Mouse (Mus musculus): Measurements from ENCODE around the gene Ppm1j. TPM values are rescaled to one million over a fixed set of nuclear protein-coding genes. Genes with fewer than 3 reads are reported as not detected.
A peak's percentile ranks its signal among the peaks of the same experiment; 100 is the strongest.
"Not testable (repeated sequence)": the region's sequence is repeated elsewhere in the genome, so short reads cannot be mapped to it uniquely, and the experiment has no call there.

Gene Ppm1j
- polyA plus RNA-seq, 1 experiment: 178 TPM

- Histone ChIP-seq H3K27me3 (ENCODE audit: control insufficient read depth, insufficient read depth, low read length) (no peaks in the 10 kb centered on the region), H3K4me3 (ENCODE audit: control insufficient read depth, low read depth, low read length) (no peak overlapping the region), H3K4me1 (ENCODE audit: control insufficient read depth, insufficient read depth, low read length) (peaks cover under 1% of the 10 kb centered on the region), H3K36me3 (ENCODE audit: control insufficient read depth, insufficient read depth, low read length) (no peaks in the 10 kb centered on the region), H3K27ac (ENCODE audit: control insufficient read depth, insufficient read depth, low read depth, low read length) (no peak overlapping the region)
- no peak for TF ChIP-seq CTCF (IDR thresholded peaks at IDR 0.05; ENCODE audit: control insufficient read depth, insufficient read depth, insufficient replicate concordance, low read depth, low read length)
Measured at GRCm38 (mm10) chr3:104812254-104812653, 31.4 kb downstream of the Ppm1j start.

GRCm38 (mm10) chr3:104813227-104813626 lies 32.4 kb downstream of the Ppm1j start:
- not testable (repeated sequence) for H3K27ac ChIP-seq (ENCODE audit: control insufficient read depth, insufficient read depth, low read depth, low read length); H3K36me3 ChIP-seq (ENCODE audit: control insufficient read depth, insufficient read depth, low read length); H3K27me3 ChIP-seq (ENCODE audit: control insufficient read depth, insufficient read depth, low read length); H3K4me3 ChIP-seq (ENCODE audit: control insufficient read depth, low read depth, low read length)
- peaks cover 11% of the 10 kb centered on the region for H3K4me1 ChIP-seq (ENCODE audit: control insufficient read depth, insufficient read depth, low read length)

DNA sequence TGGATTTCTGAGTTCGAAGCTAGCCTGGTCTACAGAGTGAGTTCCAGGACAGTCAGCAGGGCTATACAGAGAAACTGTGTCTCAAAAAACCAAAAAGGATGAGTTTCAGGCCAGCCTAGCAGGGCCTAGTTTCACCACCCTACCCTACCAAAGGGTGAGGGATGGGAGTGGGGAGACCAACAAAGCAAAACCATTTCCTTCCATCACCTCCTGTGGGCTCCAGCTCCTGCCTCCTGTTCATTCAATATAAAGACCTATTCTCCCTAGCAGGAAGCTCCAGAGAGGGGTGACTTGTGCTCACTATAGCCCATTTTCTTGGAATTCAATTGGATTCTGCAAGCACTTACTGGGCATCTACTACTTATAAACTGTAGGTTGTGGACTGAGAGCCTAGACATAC lies 33.9 kb downstream of the Ppm1j start:
- no peak overlapping the region for H3K4me3 ChIP-seq (ENCODE audit: control insufficient read depth, low read depth, low read length)
- TF ChIP-seq CTCF (IDR thresholded peaks at IDR 0.05; ENCODE audit: control insufficient read depth, insufficient read depth, insufficient replicate concordance, low read depth, low read length) (no peak), POLR2A (IDR thresholded peaks at IDR 0.05; ENCODE audit: control insufficient read depth, low read depth, low read length) (no peak)
- peaks cover 16% of the 10 kb centered on the region for H3K4me1 ChIP-seq (ENCODE audit: control insufficient read depth, insufficient read depth, low read length)
- no peaks in the 10 kb centered on the region for H3K36me3 ChIP-seq (ENCODE audit: control insufficient read depth, insufficient read depth, low read length)
- H3K27me3 ChIP-seq (ENCODE audit: control insufficient read depth, insufficient read depth, low read length): no peaks in the 10 kb centered on the region
- no peak overlapping the region for H3K27ac ChIP-seq (ENCODE audit: control insufficient read depth, insufficient read depth, low read depth, low read length)

GRCm38 (mm10) chr3:104815346-104815745 lies 34.5 kb downstream of the Ppm1j start:
- Histone ChIP-seq H3K4me3 (ENCODE audit: control insufficient read depth, low read depth, low read length) (no peak overlapping the region), H3K4me1 (ENCODE audit: control insufficient read depth, insufficient read depth, low read length) (peaks cover 16% of the 10 kb centered on the region), H3K27ac (ENCODE audit: control insufficient read depth, insufficient read depth, low read depth, low read length) (no peak overlapping the region), H3K36me3 (ENCODE audit: control insufficient read depth, insufficient read depth, low read length) (no peaks in the 10 kb centered on the region), H3K27me3 (ENCODE audit: control insufficient read depth, insufficient read depth, low read length) (no peaks in the 10 kb centered on the region)
- TF ChIP-seq POLR2A (IDR thresholded peaks at IDR 0.05; ENCODE audit: control insufficient read depth, low read depth, low read length): no peak

DNA sequence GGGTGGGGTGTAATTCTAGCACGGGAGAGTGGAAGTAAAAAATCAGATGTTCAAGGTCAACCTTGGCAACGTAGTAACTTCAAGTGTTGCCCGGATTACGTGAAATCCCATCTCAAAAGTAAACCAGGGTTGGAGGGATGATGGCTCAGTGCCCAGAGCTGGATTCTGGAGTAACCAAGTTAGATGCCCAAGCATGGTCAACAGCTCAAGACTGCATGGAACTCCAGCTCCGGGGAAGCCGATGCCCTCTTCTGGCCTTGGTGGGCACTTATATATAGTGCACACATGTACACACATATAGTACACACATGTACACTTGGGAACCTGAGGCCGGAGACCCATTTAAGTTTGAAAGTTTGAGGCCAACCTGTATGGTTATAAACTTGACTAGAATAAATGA lies 35.3 kb downstream of the Ppm1j start:
- TF ChIP-seq POLR2A (IDR thresholded peaks at IDR 0.05; ENCODE audit: control insufficient read depth, low read depth, low read length): no peak
- TF ChIP-seq CTCF (IDR thresholded peaks at IDR 0.05; ENCODE audit: control insufficient read depth, insufficient read depth, insufficient replicate concordance, low read depth, low read length): no peak
- H3K27me3 ChIP-seq (ENCODE audit: control insufficient read depth, insufficient read depth, low read length): no peaks in the 10 kb centered on the region
- H3K27ac ChIP-seq (ENCODE audit: control insufficient read depth, insufficient read depth, low read depth, low read length): peak overlapping the region; percentile 5; the same call in 1 of the 2 replicates
- H3K4me1 ChIP-seq (ENCODE audit: control insufficient read depth, insufficient read depth, low read length): peaks cover 16% of the 10 kb centered on the region
- no peak overlapping the region for H3K4me3 ChIP-seq (ENCODE audit: control insufficient read depth, low read depth, low read length)
- no peaks in the 10 kb centered on the region for H3K36me3 ChIP-seq (ENCODE audit: control insufficient read depth, insufficient read depth, low read length)

DNA sequence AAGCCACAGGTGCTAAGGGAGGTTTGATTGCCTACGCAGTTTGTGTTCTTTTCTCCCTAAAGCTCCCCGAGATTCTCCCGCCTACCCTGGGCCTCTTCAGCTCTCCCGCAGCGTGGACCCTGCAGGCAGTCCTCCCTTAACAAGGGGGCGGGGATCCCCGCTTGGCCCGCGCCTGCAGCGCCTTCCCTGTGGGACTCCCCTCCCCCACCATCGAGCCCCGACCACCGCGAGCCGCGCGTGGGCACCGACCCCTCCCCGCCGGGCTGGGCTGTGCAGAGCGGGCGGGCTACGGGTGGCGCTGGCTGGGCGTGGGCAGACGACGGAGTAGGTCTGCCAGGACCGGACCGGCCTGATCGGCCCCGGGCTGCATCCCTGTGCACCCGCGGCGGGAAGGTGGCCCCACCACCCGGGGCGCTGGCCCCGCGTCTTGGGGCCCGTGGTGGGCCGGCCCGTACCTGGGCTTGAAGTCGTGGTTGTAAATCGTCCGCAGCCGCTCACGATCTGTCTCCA lies 36.7 kb downstream of the Ppm1j start:
- Histone ChIP-seq H3K4me3 (ENCODE audit: control insufficient read depth, low read depth, low read length) (peak overlapping the region; percentile 91), H3K36me3 (ENCODE audit: control insufficient read depth, insufficient read depth, low read length) (peaks cover 1% of the 10 kb centered on the region; the same call in 1 of the 2 replicates), H3K27ac (ENCODE audit: control insufficient read depth, insufficient read depth, low read depth, low read length) (peak overlapping the region; percentile 89), H3K4me1 (ENCODE audit: control insufficient read depth, insufficient read depth, low read length) (peaks cover 16% of the 10 kb centered on the region), H3K27me3 (ENCODE audit: control insufficient read depth, insufficient read depth, low read length) (no peaks in the 10 kb centered on the region)
- TF ChIP-seq POLR2A (IDR thresholded peaks at IDR 0.05; ENCODE audit: control insufficient read depth, low read depth, low read length) (no peak), CTCF (IDR thresholded peaks at IDR 0.05; ENCODE audit: control insufficient read depth, insufficient read depth, insufficient replicate concordance, low read depth, low read length) (no peak)

DNA sequence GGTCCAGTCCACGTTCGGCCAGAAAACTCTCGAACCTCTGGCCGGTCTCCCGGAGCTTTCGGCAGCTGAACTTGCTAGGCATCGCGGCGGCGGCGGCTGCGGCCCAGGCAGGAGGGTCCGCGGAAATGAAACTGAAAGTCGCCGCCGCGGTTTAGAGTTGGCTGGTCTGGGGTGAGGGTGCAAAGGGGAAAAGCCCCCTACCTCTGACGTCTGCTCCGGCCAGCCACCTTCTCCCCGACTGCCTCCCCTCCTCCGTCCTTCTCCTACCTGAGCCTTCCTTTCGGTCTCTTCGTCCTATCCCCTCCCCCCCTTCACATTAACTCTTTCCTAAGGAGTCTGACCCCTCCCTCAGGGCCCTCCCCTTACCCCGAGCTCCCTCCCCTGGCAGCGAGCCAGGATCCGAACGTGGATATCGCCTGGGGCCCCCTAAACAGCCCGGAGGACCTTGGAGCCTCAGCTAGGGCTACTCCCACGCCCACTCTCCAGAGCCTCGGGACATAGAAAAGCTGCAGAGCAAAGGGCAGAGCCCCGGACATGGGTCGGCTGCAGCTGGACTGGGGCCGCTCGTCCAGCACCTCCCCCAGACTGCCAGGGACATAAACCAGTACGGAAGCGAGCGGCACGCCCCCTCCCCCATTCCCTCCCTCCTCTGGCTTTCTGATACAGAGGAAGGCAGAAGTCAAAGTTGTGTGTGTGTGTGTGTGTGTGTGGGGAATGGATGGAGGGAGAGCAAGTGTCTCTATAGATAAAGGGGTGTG lies 37.3 kb downstream of the Ppm1j start, which contains the start of gene Mov10:
Mov10 (minus strand) TSS at position 573 of the 758 bp plus-strand sequence.
- Histone ChIP-seq H3K36me3 (ENCODE audit: control insufficient read depth, insufficient read depth, low read length) (peaks cover 1% of the 10 kb centered on the region; the same call in 1 of the 2 replicates), H3K4me3 (ENCODE audit: control insufficient read depth, low read depth, low read length) (peak within 1 kb of the TSS; percentile 91), H3K27ac (ENCODE audit: control insufficient read depth, insufficient read depth, low read depth, low read length) (peak within 1 kb of the TSS; percentile 89), H3K4me1 (ENCODE audit: control insufficient read depth, insufficient read depth, low read length) (peaks cover 16% of the 10 kb centered on the region), H3K27me3 (ENCODE audit: control insufficient read depth, insufficient read depth, low read length) (no peaks in the 10 kb centered on the region)
- no peak; the same call in 1 of the 2 replicates for TF ChIP-seq POLR2A (IDR thresholded peaks at IDR 0.05; ENCODE audit: control insufficient read depth, low read depth, low read length)
- no peak for TF ChIP-seq CTCF (IDR thresholded peaks at IDR 0.05; ENCODE audit: control insufficient read depth, insufficient read depth, insufficient replicate concordance, low read depth, low read length)

Measured in testis, adult 2 months (tissue).